Mouse (Mus musculus) kidney, adult 18-20 months (tissue): Measurements from ENCODE around the gene Svopl.

Experiments
- DNase-seq: peaks from one replicate; pipeline ENCODE4 v3.0.0; 2021

Svopl gene

DNA sequence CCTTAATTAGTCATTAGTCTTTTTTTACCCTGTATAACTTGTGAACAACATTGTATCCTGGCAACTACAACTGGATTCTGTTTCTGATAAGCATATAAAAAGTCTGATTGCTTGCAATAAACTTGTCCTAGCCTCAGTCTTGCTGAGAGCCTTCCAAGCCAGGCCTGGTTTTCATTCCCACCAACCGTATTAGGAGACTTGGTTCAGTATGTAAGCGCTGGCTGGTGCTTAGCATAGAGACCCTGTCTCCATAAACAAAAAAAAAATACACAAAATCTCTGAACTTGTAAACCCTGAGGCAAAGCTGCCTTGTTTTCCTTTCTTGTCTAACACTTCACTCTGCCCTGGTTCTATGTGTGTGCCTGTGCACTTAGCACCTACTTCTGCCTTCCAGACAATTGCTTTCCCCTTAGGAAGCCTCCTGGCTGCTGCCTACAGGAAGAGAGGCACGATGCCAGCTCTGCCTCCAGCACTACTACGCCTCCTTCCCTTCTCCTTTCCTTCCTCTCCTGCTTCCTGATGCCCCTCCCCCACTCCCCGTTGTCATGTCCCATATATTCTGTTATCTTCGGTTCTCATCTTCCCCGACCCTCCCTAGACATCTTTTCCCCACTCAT, 14.8 kb downstream of the Svopl start:
- no peak for DNase-seq

- DNase-seq = no peak
Measured at GRCm38 (mm10) chr6:38028205-38028604, 18.6 kb downstream of the Svopl start.

DNA sequence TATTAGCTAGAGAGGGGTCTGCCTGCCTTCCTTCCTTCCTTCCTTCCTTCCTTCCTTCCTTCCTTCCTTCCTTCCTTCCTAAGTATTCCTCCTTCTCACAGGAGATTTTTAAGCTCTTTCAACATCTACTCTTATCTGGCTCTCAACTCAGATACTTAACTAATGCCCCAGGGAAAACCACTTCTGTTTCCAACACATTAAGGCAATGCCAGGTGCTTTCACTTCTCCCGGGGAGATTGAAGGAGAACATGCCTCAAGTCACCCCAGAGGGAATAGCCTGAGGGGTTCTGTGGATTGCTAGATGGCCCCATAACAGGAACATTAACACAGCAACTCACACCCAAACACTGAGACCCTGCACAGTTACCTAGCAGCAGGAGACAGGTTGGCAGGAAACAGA, 19.0 kb downstream of the Svopl start:
- no peak for DNase-seq

DNA sequence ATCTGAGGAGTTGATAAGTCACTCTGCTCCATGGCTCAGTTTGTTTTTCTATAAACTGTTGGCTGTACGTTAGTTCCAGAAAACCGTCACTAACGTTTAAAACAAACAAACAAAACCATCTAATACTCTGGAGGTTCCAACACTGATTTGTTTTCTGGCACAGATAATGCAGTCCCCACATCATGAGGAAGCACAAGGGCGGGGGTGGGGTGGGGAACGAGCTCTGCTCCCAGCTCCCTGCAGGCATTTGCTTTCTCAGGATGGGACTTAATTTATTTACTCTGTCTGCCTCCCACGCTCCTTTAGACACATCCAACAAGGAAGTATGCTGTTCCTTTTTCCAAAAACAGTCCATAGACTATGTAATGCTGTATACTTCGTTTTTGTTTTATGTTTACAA, 23.5 kb downstream of the Svopl start:
- no peak for DNase-seq

DNA sequence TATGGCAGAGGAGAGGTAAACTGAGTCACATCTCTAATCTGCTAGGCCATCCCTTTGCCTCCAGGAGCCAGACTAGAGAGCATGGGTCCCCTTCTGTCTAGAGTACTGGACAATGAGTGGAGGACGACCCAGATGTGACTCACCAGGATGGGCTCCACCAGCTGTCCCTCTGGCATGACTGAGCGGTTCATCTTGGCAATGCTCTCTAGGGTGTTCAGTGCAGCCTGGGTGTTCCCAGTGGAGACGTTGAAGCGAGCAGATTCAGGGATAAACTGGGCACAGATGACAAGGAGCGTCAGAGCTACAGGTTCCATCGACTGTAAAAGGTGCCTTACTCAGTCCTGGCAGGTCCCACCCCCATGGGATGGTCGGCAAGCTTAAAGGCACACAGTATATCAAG, 25.4 kb downstream of the Svopl start:
- DNase-seq = no peak

DNA sequence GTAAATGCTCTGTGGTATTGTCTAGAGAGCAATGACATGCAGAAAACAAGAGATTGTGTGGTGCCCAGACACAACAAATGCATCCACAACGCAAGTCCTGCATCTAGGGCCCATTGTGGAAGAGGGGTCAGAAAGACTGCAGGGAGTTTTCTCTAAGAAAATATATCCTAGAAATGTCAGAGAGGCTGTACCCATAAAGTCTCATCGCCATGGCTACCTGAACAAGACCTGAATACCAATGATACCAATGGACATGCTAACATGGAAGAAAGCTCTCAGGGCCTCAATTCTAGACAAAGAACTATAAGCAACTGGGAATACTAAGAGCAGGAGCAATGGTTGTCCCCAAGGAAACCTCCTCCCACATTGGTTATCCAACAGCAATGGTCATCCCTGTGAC, 34.0 kb downstream of the Svopl start:
- DNase-seq = no peak

DNA sequence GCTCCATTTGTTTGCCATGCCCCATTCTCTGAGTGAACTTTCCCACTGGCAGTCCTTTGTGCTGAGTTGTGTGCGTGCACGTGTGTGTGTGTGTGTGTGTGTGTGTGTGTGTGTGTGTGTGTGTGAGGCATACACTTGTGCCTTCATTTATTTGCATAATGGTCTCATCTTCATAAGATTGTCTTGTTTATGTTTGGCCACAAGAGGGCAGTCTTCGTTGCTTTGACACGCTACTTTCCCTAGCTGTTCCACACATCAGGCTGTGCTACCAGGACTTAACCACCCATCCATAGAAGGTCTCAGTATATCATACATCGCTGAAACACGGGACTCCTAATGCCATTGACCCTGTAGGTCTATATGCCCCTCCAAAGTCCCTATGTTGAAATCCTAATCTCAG, 39.3 kb downstream of the Svopl start:
- peak; percentile 43 for DNase-seq

GRCm38 (mm10) chr6:37967386-37967785, 79.4 kb downstream of the Svopl start:
- DNase-seq = no peak

DNA sequence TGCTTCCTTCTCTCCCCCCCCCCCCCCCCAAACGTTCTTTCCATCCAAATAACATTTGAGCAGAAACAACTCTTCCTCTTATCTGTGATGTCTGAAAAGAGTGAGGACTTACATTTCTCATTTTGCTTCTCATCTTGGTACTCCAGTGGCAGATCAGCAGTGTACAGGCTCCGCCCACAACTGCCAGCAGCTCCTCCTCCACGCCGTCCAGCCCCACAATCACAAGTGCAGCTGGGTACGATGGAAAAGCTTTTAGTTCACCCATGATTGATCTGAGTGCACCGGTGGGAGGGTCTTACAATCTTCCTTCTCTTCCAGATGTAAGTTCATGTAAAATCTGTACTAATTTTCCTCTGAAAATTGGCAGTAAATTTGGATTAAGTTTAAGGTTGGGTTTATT, 95.5 kb downstream of the Svopl start:
- DNase-seq = no peak

- no peak for DNase-seq
Measured at GRCm38 (mm10) chr6:37936498-37936897, 110.3 kb downstream of the Svopl start.
